Mouse (Mus musculus) limb, embryonic 14.5 days (tissue): ENCODE data around the gene Gm17349. TPM values are rescaled to one million over a fixed set of nuclear protein-coding genes. Genes with fewer than 3 reads are reported as not detected.

Experiments used
- ATAC-seq: fragments of 200-750 bp; cut with Nextera tagmentation; 2 replicates; pipeline ENCODE4 v1.8.0; 2017; ENCODE audit warnings: low read depth, moderate number of reproducible peaks, moderate TSS enrichment; ENCODE audit not compliant: low FRiP score
- DNase-seq: peaks from one replicate; pipeline ENCODE4 v3.0.0-alpha.2; 2015; ENCODE audit warnings: low spot score
- H3K27ac ChIP-seq: fragments of 300-500 bp; sonication (generic); replicated peaks from 2 replicates; pipeline ENCODE4 v1.5.1; 2014; ENCODE audit warnings: low read depth, mild to moderate bottlenecking, low read length, moderate library complexity, mixed read lengths
- H3K27me3 ChIP-seq: fragments of 300-500 bp; sonication (generic); 2 replicates; pipeline ENCODE4 v1.6.1; 2014; ENCODE audit warnings: low read length, mixed read lengths; ENCODE audit not compliant: control insufficient read depth, insufficient read depth
- H3K36me3 ChIP-seq: fragments of 300-500 bp; sonication (generic); 2 replicates; pipeline ENCODE4 v1.6.1; 2014; ENCODE audit warnings: mild to moderate bottlenecking, low read length, moderate library complexity, mixed read lengths; ENCODE audit not compliant: control insufficient read depth, insufficient read depth
- H3K4me1 ChIP-seq: fragments of 300-500 bp; sonication (generic); 2 replicates; pipeline ENCODE4 v1.6.1; 2014; ENCODE audit warnings: antibody characterized with exemption, low read length, mixed read lengths; ENCODE audit not compliant: control insufficient read depth, insufficient read depth
- H3K4me2 ChIP-seq: fragments of 300-500 bp; sonication (generic); replicated peaks from 2 replicates; pipeline ENCODE4 v1.6.1; 2014; ENCODE audit warnings: low read depth, mild to moderate bottlenecking, low read length, moderate library complexity; ENCODE audit not compliant: severe bottlenecking
- H3K4me3 ChIP-seq: fragments of 300-500 bp; sonication (generic); replicated peaks from 2 replicates; pipeline ENCODE4 v1.5.1; 2014; ENCODE audit warnings: low read length
- H3K9ac ChIP-seq: fragments of 300-500 bp; sonication (generic); 2 replicates; pipeline ENCODE4 v1.6.1; 2014; ENCODE audit warnings: mild to moderate bottlenecking, low read depth, low read length, moderate library complexity; ENCODE audit not compliant: severe bottlenecking
- H3K9me3 ChIP-seq: fragments of 300-500 bp; sonication (generic); 2 replicates; pipeline ENCODE4 v1.6.1; 2016; ENCODE audit warnings: low read length; ENCODE audit not compliant: control insufficient read depth
- POLR2A ChIP-seq: fragments of 200-500 bp; IDR thresholded peaks from 2 replicates; pipeline ENCODE4 v1.8.0; 2012; ENCODE audit warnings: inconsistent platforms, mild to moderate bottlenecking, moderate library complexity, borderline replicate concordance; ENCODE audit not compliant: insufficient read depth, insufficient read length; ENCODE audit errors: extremely low read depth
- WGBS: fragments of 180-500 bp; shearing (Covaris S2); extraction: QIAGEN DNeasy Blood & Tissue Kit; methylation state at CpG from one replicate; pipeline ENCODE4 v1.1.7; 2014; 5-methylcytosine and 5-hydroxymethylcytosine counted together
- polyA plus RNA-seq, 2 experiments: library from polyadenylated mRNA; depleted of rRNA in 1 of 2; stranded (reverse) in 1 of 2; unstranded in 1 of 2; fragments of >200 nt; fragmentation: Nextera tagmentation in 1 of 2; extraction: Ambion mirVana in 1 of 2; gene quantifications; 2 replicates each; pipeline versions ENCODE4 v1.2.1 to v1.2.3; 2012 to 2014

Gene Gm17349
- polyA plus RNA-seq, 2 experiments: 0.63 TPM; not detected in 1

DNA sequence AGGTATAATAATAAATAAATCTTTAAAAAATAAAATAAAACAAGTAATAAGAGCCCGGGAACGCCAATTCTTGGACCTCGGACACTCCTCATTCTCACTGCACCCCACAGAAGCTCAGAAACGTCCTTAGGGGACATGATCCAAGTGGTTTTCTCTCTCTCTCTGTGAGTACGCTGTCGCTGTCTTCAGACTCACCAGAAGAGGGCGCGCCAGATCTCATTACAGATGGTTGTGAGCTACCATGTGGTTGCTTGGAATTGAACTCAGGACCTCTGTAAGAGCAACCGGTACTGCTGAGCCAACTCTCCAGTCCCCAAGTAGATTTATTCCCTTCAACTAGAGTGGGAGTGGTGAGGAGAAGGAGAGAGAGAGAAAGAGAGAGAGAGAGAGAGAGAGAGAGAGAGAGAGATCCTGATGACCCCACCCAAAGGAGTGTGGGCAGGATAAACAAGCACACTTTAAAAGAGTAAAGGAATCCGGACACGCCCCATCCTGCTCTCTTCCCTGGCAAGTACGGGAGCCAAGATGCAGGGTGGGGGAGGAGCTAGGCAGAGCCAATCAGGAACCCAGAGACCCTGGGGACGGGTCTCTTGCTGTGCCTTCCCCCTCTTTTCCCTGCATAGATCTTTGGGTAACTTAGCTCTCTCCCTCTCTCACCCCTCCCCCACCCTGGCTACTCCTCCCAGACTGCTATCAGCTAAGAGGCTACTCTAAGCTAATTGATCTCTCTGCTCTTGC, 27.1 kb downstream of the Gm17349 start:
- no peaks in the 10 kb centered on the region for H3K9me3 ChIP-seq
- DNase-seq: no peak
- no peaks in the 10 kb centered on the region for H3K36me3 ChIP-seq
- no peak for TF ChIP-seq POLR2A
- no peaks in the 10 kb centered on the region for H3K27me3 ChIP-seq
- no peak for ATAC-seq
- WGBS: 14% methylated on average over 13 of the region's 13 CpGs
- no peak overlapping the region for H3K9ac ChIP-seq
- no peak overlapping the region for H3K27ac ChIP-seq
- no peak overlapping the region for H3K4me2 ChIP-seq
- no peak overlapping the region for H3K4me3 ChIP-seq
- H3K4me1 ChIP-seq: no peaks in the 10 kb centered on the region

- DNase-seq (no peak), ATAC-seq (no peak)
- no peaks in the 10 kb centered on the region for H3K4me1 ChIP-seq
- H3K36me3 ChIP-seq: no peaks in the 10 kb centered on the region
- no peak for TF ChIP-seq POLR2A
- H3K4me2 ChIP-seq: no peak overlapping the region
- WGBS: 33% methylated on average over 8 of the region's 8 CpGs
- no peak overlapping the region for H3K9ac ChIP-seq
- H3K9me3 ChIP-seq: no peaks in the 10 kb centered on the region
- no peak overlapping the region for H3K4me3 ChIP-seq
- H3K27me3 ChIP-seq: peaks cover 5% of the 10 kb centered on the region; the same call in 1 of the 2 replicates
- no peak overlapping the region for H3K27ac ChIP-seq
Measured at GRCm38 (mm10) chr15:99677089-99677488, 28.2 kb downstream of the Gm17349 start.

DNA sequence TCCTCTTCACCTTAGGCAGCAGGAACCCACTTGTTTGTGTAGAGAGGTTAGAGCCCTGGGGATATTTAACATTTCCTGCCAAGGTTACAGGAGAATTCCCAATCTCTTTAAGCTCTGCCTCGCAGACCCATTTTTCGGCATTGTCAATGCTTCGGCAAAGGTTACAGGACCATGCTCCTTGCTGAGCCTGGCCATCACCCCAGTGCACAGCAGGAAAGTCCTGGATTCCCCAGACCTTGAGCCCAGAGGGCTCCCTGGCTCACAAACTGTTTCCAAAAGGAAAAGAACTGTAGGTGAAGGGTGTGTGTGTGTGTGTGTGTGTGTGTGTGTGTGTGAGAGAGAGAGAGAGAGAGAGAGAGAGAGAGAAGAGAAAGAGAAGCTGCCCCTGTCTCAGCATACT, 30.4 kb downstream of the Gm17349 start:
- no peak for TF ChIP-seq POLR2A
- Histone ChIP-seq H3K27ac (no peak overlapping the region), H3K4me1 (no peaks in the 10 kb centered on the region), H3K4me3 (no peak overlapping the region), H3K27me3 (peaks cover 27% of the 10 kb centered on the region), H3K9me3 (no peaks in the 10 kb centered on the region), H3K4me2 (no peak overlapping the region), H3K36me3 (no peaks in the 10 kb centered on the region), H3K9ac (no peak overlapping the region)
- DNase-seq (no peak), ATAC-seq (no peak)
- 77% methylated on average over 3 of the region's 3 CpGs for WGBS

DNA sequence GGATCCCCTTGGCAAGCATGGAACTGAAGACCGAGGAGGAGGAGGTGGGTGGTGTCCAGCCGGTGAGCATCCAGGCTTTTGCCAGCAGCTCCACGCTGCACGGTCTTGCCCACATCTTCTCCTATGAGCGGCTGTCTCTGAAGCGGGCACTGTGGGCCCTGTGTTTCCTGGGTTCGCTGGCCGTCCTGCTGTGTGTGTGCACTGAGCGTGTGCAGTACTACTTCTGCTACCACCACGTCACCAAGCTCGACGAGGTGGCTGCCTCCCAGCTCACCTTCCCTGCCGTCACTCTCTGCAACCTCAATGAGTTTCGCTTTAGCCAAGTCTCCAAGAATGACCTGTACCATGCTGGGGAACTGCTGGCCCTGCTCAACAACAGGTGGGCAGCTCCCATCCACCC, 33.5 kb downstream of the Gm17349 start:
- no peak for TF ChIP-seq POLR2A
- Histone ChIP-seq H3K36me3 (no peaks in the 10 kb centered on the region), H3K27ac (no peak overlapping the region), H3K9ac (no peak overlapping the region), H3K9me3 (no peaks in the 10 kb centered on the region), H3K4me2 (no peak overlapping the region), H3K27me3 (peaks cover 39% of the 10 kb centered on the region), H3K4me3 (no peak overlapping the region; the same call in 1 of the 2 replicates), H3K4me1 (no peaks in the 10 kb centered on the region)
- no peak for DNase-seq
- no peak for ATAC-seq
- WGBS: 73% methylated on average over 13 of the region's 14 CpGs

- Histone ChIP-seq H3K9me3 (no peaks in the 10 kb centered on the region), H3K4me1 (no peaks in the 10 kb centered on the region), H3K4me2 (peak overlapping the region; percentile 99), H3K27ac (no peak overlapping the region), H3K36me3 (no peaks in the 10 kb centered on the region), H3K9ac (peak overlapping the region; percentile 57), H3K4me3 (peak overlapping the region; percentile 57), H3K27me3 (peaks cover 45% of the 10 kb centered on the region)
- no peak for DNase-seq
- 0 out of 2 replicates have a peak, but pooled peaks have one; percentile 10 for ATAC-seq
- no peak for TF ChIP-seq POLR2A
- WGBS: 8% methylated on average over 11 of the region's 17 CpGs
Measured at GRCm38 (mm10) chr15:99670964-99671670, 34.2 kb downstream of the Gm17349 start.
